Mouse (Mus musculus) embryonic facial prominence, embryonic 15.5 days (tissue): Measurements from ENCODE around the gene Gnaz. TPM values are rescaled to one million over a fixed set of nuclear protein-coding genes. Genes with fewer than 3 reads are reported as not detected.
A peak's percentile ranks its signal among the peaks of the same experiment; 100 is the strongest.

Source experiments
- ATAC-seq: fragments of 200-750 bp; cut with Nextera tagmentation; 2 replicates; pipeline ENCODE4 v1.8.0; 2017; ENCODE audit warnings: low read depth, moderate TSS enrichment; ENCODE audit not compliant: insufficient number of reproducible peaks, low FRiP score, low TSS enrichment
- H3K27ac ChIP-seq: fragments of 300-500 bp; sonication (generic); replicated peaks from 2 replicates; pipeline ENCODE4 v1.5.1; 2015; ENCODE audit warnings: mild to moderate bottlenecking, inconsistent platforms
- H3K27me3 ChIP-seq: fragments of 300-500 bp; sonication (generic); 2 replicates; pipeline ENCODE4 v1.6.1; 2015; ENCODE audit warnings: inconsistent platforms
- H3K36me3 ChIP-seq: fragments of 300-500 bp; sonication (generic); 2 replicates; pipeline ENCODE4 v1.6.1; 2015; ENCODE audit warnings: mild to moderate bottlenecking, inconsistent platforms
- H3K4me1 ChIP-seq: fragments of 300-500 bp; sonication (generic); 2 replicates; pipeline ENCODE4 v1.6.1; 2015; ENCODE audit warnings: inconsistent platforms
- H3K4me2 ChIP-seq: fragments of 300-500 bp; sonication (generic); replicated peaks from 2 replicates; pipeline ENCODE4 v1.6.1; 2015; ENCODE audit warnings: mild to moderate bottlenecking, inconsistent platforms
- H3K4me3 ChIP-seq: fragments of 300-500 bp; sonication (generic); replicated peaks from 2 replicates; pipeline ENCODE4 v1.5.1; 2015; ENCODE audit warnings: mild to moderate bottlenecking, inconsistent platforms
- H3K9ac ChIP-seq: fragments of 300-500 bp; sonication (generic); 2 replicates; pipeline ENCODE4 v1.6.1; 2015; ENCODE audit warnings: inconsistent platforms
- H3K9me3 ChIP-seq: fragments of 300-500 bp; sonication (generic); replicated peaks from 2 replicates; pipeline ENCODE4 v1.6.1; 2016; ENCODE audit warnings: inconsistent platforms
- WGBS: fragments of 180-500 bp; shearing (Covaris S2); methylation state at CpG from one replicate; pipeline ENCODE4 v1.1.7; 2015; 5-methylcytosine and 5-hydroxymethylcytosine counted together
- polyA plus RNA-seq: library from polyadenylated mRNA; unstranded; fragments of >200 nt; fragmentation: Nextera tagmentation; extraction: Ambion mirVana; gene quantifications from 2 replicates; pipeline ENCODE4 v1.2.1, GENCODE M21; 2015

Gene Gnaz
- polyA plus RNA-seq, 1 experiment from 2014 or later: 5.8 TPM

GRCm38 (mm10) chr10:75063301-75063965 lies 96.5 kb downstream of the Gnaz start:
- no peak for ATAC-seq
- no peaks in the 10 kb centered on the region for H3K27me3 ChIP-seq
- peaks cover 63% of the 10 kb centered on the region for H3K4me1 ChIP-seq
- peaks cover 6% of the 10 kb centered on the region; the same call in 1 of the 2 replicates for H3K36me3 ChIP-seq
- peak overlapping the region; percentile 84 for H3K4me2 ChIP-seq
- H3K9ac ChIP-seq: no peak overlapping the region
- no peaks in the 10 kb centered on the region for H3K9me3 ChIP-seq
- 54% methylated on average over 12 of the region's 12 CpGs for WGBS
- no peak overlapping the region for H3K27ac ChIP-seq
- H3K4me3 ChIP-seq: peak overlapping the region; percentile 83; the same call in 1 of the 2 replicates

DNA sequence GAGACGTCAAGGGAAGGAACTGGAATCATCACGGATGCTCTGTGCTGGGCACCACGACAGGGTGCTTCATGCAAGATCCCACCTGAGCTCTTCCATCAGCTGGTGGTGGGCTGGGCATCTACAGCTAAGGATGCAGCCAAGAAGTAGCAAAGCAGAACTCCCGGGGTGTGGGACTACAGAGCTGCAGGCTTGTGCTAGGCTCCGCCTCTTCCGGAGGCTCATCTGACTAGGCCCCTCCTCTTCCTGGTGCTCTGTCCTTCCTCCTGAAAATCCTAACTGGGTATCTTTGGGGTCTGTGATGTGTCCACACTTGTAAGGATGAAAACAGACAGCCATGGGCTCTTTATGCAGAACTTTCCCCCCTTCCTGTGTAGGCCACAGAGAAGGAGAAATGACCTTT lies 98.7 kb downstream of the Gnaz start:
- Histone ChIP-seq H3K4me3 (no peak overlapping the region), H3K9me3 (no peaks in the 10 kb centered on the region), H3K27me3 (no peaks in the 10 kb centered on the region), H3K4me1 (peaks cover 58% of the 10 kb centered on the region), H3K27ac (no peak overlapping the region), H3K4me2 (no peak overlapping the region), H3K36me3 (peaks cover 6% of the 10 kb centered on the region; the same call in 1 of the 2 replicates), H3K9ac (no peak overlapping the region)
- ATAC-seq: no peak
- 78% methylated on average over 6 of the region's 6 CpGs for WGBS

Other genes with a start within 250 kb of the Gnaz start
- 5.2 and 6.9 TPM in 2 replicates for gene Rsph14, start 65.4 kb downstream of the Gnaz start, polyA plus RNA-seq
- gene Rab36, start 69.9 kb downstream of the Gnaz start, polyA plus RNA-seq: 10.6 and 15.0 TPM in 2 replicates
- 7.5 and 9.2 TPM in 2 replicates for gene Bcr, start 93.4 kb downstream of the Gnaz start, polyA plus RNA-seq
- 30.9 and 32.1 TPM in 2 replicates for gene Specc1l, start 244.9 kb downstream of the Gnaz start, polyA plus RNA-seq